Mouse (Mus musculus) liver, postnatal 0 days (tissue): ENCODE results near the gene Ttll1. TPM values are rescaled to one million over a fixed set of nuclear protein-coding genes. Genes with fewer than 3 reads are reported as not detected.

Experiments used
- ATAC-seq: fragments of 200-750 bp; cut with Nextera tagmentation; 2 replicates; pipeline ENCODE4 v1.8.0; 2017; ENCODE audit warnings: mild to moderate bottlenecking, moderate library complexity
- DNase-seq: peaks from one replicate; pipeline ENCODE4 v3.0.0-alpha.2; 2016
- H3K27ac ChIP-seq: fragments of 300-500 bp; sonication (generic); 2 replicates; pipeline ENCODE4 v1.5.1; 2014; ENCODE audit warnings: antibody characterized with exemption, moderate library complexity, mild to moderate bottlenecking, low read depth
- H3K27me3 ChIP-seq: fragments of 300-500 bp; sonication (generic); 2 replicates; pipeline ENCODE4 v1.6.1; 2014; ENCODE audit warnings: low read length, control low read depth, mixed read lengths; ENCODE audit not compliant: insufficient read depth
- H3K36me3 ChIP-seq: fragments of 300-500 bp; sonication (generic); replicated peaks from 2 replicates; pipeline ENCODE4 v1.6.1; 2014; ENCODE audit warnings: mild to moderate bottlenecking, control low read depth, low read length, moderate library complexity, mixed read lengths; ENCODE audit not compliant: insufficient read depth
- H3K4me1 ChIP-seq: fragments of 300-500 bp; sonication (generic); 2 replicates; pipeline ENCODE4 v1.6.1; 2014; ENCODE audit warnings: antibody characterized with exemption, mild to moderate bottlenecking, control low read depth; ENCODE audit not compliant: insufficient read depth
- H3K4me2 ChIP-seq: fragments of 300-500 bp; sonication (generic); 2 replicates; pipeline ENCODE4 v1.6.1; 2014; ENCODE audit warnings: low read depth, mild to moderate bottlenecking, low read length, moderate library complexity, mixed read lengths
- H3K4me3 ChIP-seq: fragments of 300-500 bp; sonication (generic); 2 replicates; pipeline ENCODE4 v1.5.1; 2014; ENCODE audit warnings: low read depth, low read length
- H3K9ac ChIP-seq: fragments of 300-500 bp; sonication (generic); replicated peaks from 2 replicates; pipeline ENCODE4 v1.6.1; 2014; ENCODE audit warnings: mild to moderate bottlenecking, moderate library complexity
- H3K9me3 ChIP-seq: fragments of 300-500 bp; sonication (generic); 2 replicates; pipeline ENCODE4 v1.6.1; 2016; ENCODE audit warnings: mild to moderate bottlenecking, control low read depth, low read length, mixed read lengths
- CTCF ChIP-seq: sonication (generic); IDR thresholded peaks from 2 replicates; pipeline ENCODE4 v1.5.1; 2016; ENCODE audit warnings: antibody characterized with exemption, low read depth
- EP300 ChIP-seq: IDR thresholded peaks from 2 replicates; pipeline ENCODE4 v1.6.1; 2016; ENCODE audit warnings: antibody characterized with exemption, low read depth, mild to moderate bottlenecking
- WGBS: fragments of 180-500 bp; shearing (Covaris S2); extraction: QIAGEN DNeasy Blood & Tissue Kit; methylation state at CpG from one replicate; pipeline ENCODE4 v1.1.7; 2014; ENCODE audit not compliant: insufficient replicate concordance; 5-methylcytosine and 5-hydroxymethylcytosine counted together
- polyA plus RNA-seq: library from polyadenylated mRNA; unstranded; fragments of >200 nt; fragmentation: Nextera tagmentation; extraction: Ambion mirVana; gene quantifications from 2 replicates; pipeline ENCODE4 v1.2.1, GENCODE M21; 2015

Gene Ttll1
- polyA plus RNA-seq, 1 experiment from 2014 or later, result 3.2 TPM

DNA sequence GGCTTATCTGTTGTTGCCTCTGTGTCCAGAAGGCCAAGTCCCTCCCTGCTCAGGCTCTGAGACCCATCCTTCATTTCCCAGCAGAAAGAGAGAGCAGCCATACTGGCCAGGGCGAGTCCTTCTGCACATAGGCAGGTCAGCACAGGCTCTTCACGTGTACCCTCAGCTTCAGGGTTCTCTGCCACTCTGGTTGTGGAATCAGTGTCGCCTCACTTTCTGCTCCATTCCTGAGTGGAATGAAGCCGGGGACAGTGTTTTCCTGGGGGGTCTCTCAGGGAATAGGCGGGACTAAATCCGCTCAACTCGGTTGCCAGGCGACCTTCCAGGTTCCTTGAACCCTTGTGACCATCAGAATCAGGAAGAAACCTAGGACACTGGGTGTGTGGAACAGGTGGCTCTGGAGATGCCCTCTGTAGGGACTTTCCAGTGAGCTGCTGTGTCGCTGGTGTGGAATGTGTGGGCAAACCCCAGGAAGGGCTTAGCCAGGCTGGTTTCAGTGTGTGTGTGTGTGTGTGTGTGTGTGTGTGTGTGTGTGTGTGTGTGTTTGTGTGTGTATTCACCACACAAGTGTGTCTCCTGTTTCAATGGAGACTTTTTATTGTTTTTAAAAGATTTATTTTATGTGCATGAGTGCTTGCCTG lies 31.1 kb upstream of the Ttll1 start:
- Histone ChIP-seq H3K4me1 (no peaks in the 10 kb centered on the region), H3K9me3 (no peaks in the 10 kb centered on the region), H3K36me3 (peaks cover 17% of the 10 kb centered on the region), H3K4me3 (no peak overlapping the region), H3K27me3 (no peaks in the 10 kb centered on the region), H3K4me2 (no peak overlapping the region), H3K27ac (no peak overlapping the region), H3K9ac (no peak overlapping the region)
- 68% methylated on average over 9 of the region's 9 CpGs for WGBS
- TF ChIP-seq EP300, result no peak
- no peak for TF ChIP-seq CTCF
- no peak for ATAC-seq
- no peak for DNase-seq

DNA sequence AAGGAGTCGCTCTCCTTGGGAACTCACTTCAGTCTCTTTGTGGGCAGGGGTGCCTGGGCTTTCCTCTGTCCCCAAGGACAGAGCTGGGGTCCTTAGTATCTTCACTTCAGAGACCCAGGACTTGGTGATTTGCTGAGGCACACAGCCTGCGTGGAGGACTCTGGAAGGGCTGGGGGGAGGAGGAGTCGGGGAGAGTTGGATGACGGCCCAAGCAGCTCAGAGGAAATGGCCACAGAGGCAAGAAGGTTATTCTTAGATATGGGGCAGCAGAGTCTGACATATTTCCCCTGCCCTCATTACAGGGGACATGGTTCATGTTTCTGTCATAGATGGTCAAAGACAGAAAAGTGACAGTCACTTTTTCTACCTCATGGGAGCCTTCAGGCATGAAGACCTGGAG lies 29.2 kb upstream of the Ttll1 start:
- ATAC-seq (no peak), DNase-seq (no peak)
- Histone ChIP-seq H3K27ac (no peak overlapping the region), H3K9me3 (no peaks in the 10 kb centered on the region), H3K4me3 (no peak overlapping the region), H3K9ac (no peak overlapping the region), H3K36me3 (peaks cover 2% of the 10 kb centered on the region; the same call in 1 of the 2 replicates), H3K4me1 (0 out of 2 replicates have a peak, but pooled peaks cover 4% of the 10 kb centered on the region), H3K27me3 (no peaks in the 10 kb centered on the region), H3K4me2 (no peak overlapping the region)
- TF ChIP-seq CTCF (no peak), EP300 (no peak)
- WGBS, result 46% methylated on average over 4 of the region's 4 CpGs

DNA sequence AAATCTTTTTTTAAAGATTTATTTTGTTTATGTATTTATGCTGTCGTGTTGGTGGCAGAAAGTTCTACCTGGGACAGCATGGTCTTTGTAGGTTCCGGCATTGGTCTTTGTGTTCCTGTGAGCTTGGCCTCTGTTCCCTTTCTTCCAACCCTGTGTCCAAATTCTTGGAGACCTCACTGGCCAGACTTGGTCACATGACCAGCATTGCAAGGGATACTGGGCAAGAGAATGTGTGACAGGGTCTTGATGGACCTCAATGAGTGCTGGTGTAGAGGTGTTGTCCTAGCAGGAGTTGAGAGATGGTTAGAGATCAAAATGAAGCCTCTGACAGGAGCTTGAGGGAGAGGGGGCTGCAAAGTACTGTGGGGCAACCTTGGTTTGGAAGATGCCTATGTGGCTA lies 28.2 kb upstream of the Ttll1 start:
- Histone ChIP-seq H3K9me3 (no peaks in the 10 kb centered on the region), H3K27me3 (no peaks in the 10 kb centered on the region), H3K36me3 (no peaks in the 10 kb centered on the region; the same call in 1 of the 2 replicates), H3K27ac (no peak overlapping the region), H3K9ac (no peak overlapping the region), H3K4me2 (no peak overlapping the region), H3K4me1 (0 out of 2 replicates have a peak, but pooled peaks cover 4% of the 10 kb centered on the region), H3K4me3 (no peak overlapping the region)
- ATAC-seq (no peak), DNase-seq (no peak)
- no peak for TF ChIP-seq CTCF
- TF ChIP-seq EP300, result no peak
- 87% methylated on average over 2 of the region's 2 CpGs for WGBS

DNA sequence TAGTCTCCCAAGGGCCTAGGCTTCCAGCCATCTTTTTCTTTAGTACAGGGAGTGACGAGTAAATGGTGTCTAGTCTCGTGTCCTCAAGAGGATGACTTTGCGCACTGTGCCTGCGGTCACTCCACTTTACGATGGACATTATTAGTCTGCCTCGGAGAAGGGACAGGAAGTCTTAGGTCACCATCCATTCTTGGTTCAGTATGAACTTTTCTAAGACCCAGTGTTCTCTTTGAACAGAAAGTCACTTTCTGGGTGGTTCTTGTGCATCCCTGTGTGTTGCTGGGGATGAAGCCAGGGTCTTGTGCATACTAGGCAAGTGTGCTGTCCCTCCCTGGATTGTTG lies 25.2 kb upstream of the Ttll1 start:
- Histone ChIP-seq H3K4me3 (no peak overlapping the region), H3K27me3 (no peaks in the 10 kb centered on the region), H3K9me3 (no peaks in the 10 kb centered on the region), H3K4me1 (peaks cover 5% of the 10 kb centered on the region), H3K4me2 (no peak overlapping the region), H3K36me3 (no peaks in the 10 kb centered on the region), H3K9ac (no peak overlapping the region), H3K27ac (no peak overlapping the region)
- WGBS, result 69% methylated on average over 6 of the region's 6 CpGs
- no peak for TF ChIP-seq EP300
- ATAC-seq (no peak), DNase-seq (no peak)

DNA sequence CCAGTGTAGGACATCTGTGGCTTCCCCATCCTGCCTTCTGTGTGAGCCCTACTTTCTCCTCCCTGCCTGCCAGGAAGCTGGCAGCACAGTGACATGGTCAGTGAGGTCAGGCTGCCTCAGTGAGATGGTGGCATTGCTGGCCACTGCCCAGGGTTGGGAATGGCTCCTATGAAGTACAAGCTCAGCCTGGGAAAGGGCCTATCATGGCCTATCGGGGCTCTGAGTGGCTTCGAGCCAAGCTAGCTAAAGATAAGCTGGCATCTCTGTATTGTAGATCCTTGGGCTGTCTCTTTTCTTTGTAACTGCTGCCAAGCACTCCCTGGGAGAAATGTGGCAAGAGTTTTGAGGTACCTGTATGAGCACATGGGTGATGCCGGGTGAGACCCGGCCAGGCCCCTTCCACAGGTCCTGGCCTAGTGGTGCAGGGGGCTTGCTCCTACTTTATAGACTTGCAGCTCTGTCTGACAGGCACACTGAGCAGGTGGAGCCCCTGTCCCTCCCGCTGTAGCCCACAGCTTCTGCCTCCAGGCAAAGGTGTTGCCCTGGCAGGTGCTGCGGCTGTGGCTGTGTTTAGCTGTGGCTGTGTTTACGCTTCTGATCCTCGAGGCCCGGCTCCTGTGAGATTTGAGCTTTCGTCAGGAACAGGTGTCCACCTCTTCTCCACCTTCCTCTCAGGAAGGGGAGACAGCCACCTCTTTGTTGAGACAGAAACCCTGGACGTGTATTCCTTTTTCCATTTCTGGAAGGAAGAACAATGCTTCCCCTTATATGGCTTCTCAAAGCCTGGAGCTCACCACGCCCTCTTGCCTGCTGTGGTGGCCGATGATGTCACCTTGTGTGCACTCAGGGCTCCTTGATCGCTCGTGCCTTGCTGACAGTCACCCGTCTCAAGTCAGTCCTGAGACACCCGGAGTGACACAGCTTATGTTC lies 24.5 kb upstream of the Ttll1 start:
- DNase-seq (no peak), ATAC-seq (no peak)
- no peaks in the 10 kb centered on the region for H3K27me3 ChIP-seq
- no peak overlapping the region for H3K27ac ChIP-seq
- H3K9ac ChIP-seq, result no peak overlapping the region
- H3K4me2 ChIP-seq, result no peak overlapping the region
- TF ChIP-seq EP300, result no peak
- no peak for TF ChIP-seq CTCF
- H3K4me1 ChIP-seq, result peaks cover 11% of the 10 kb centered on the region
- no peaks in the 10 kb centered on the region for H3K9me3 ChIP-seq
- no peak overlapping the region for H3K4me3 ChIP-seq
- no peaks in the 10 kb centered on the region for H3K36me3 ChIP-seq
- WGBS, result 62% methylated on average over 17 of the region's 17 CpGs

DNA sequence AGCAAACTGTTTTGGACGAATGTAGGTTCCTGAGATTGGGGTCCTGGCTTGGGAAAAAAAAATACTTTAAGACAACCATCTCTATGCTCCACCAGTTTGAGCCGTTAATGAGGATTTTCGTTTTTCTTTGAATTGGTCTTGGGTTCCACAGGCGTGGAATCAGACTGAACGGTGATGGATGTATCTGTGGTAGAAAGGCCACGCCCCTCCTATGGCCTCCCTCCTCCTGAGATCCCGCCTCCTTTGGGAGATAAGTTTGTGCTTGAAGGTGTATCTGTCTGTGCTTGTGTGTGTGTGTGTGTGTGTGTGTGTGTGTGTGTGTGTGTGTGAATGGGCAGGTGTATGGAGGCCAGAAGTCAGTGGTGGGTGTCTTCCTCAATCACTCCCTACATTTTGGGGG lies 21.9 kb upstream of the Ttll1 start:
- Histone ChIP-seq H3K27ac (no peak overlapping the region), H3K9ac (no peak overlapping the region), H3K27me3 (peaks cover 13% of the 10 kb centered on the region), H3K4me1 (peaks cover 20% of the 10 kb centered on the region), H3K4me3 (no peak overlapping the region), H3K36me3 (no peaks in the 10 kb centered on the region), H3K4me2 (no peak overlapping the region), H3K9me3 (no peaks in the 10 kb centered on the region)
- no peak for TF ChIP-seq CTCF
- TF ChIP-seq EP300, result no peak
- 65% methylated on average over 7 of the region's 7 CpGs for WGBS
- ATAC-seq (no peak), DNase-seq (no peak)
